Mouse (Mus musculus): ENCODE measurements at regions not wholly inside any gene's neighbourhood (a gene's known extent, or its start where the extent isn't known, plus 50 kb on each side); places are given as distances from the start of the nearest gene placed in this dataset.
A peak's percentile ranks its signal among the peaks of the same experiment; 100 is the strongest.

GRCm38 (mm10) chr4:4211892-4212291, 134.6 kb upstream of the Sdr16c6 start:
- WGBS: 94% methylated on average over 2 of the region's 2 CpGs
- H3K9me3 ChIP-seq: no peaks in the 10 kb centered on the region
- no peaks in the 10 kb centered on the region for H3K36me3 ChIP-seq (replicated peaks)
- no peak overlapping the region for H3K4me2 ChIP-seq
- H3K4me1 ChIP-seq: no peaks in the 10 kb centered on the region
- ATAC-seq (replicated peaks): no peak
- no peak overlapping the region for H3K27ac ChIP-seq
- H3K27me3 ChIP-seq (replicated peaks): no peaks in the 10 kb centered on the region
- H3K9ac ChIP-seq: no peak overlapping the region
- H3K4me3 ChIP-seq: no peak overlapping the region

DNA sequence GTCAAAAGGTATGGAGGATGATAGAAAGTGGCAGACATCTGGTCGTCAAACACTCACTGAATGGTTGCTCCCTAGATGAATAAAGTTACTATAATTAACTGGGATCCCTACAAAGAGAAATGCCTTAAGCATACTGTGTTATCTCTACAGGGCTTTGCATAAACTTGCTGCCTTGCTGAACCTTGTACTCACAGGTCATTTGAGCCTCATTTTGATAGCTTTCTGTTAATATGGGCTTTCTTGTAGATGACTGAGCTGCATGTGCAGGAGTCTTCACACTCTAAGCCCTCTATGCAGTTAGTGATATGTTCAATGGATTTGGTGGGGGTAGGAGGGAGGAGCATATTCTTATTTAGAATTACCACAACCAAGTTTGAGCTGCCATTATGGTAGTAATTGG, 127.8 kb upstream of the Sdr16c6 start:
- no peak overlapping the region for H3K9ac ChIP-seq

DNA sequence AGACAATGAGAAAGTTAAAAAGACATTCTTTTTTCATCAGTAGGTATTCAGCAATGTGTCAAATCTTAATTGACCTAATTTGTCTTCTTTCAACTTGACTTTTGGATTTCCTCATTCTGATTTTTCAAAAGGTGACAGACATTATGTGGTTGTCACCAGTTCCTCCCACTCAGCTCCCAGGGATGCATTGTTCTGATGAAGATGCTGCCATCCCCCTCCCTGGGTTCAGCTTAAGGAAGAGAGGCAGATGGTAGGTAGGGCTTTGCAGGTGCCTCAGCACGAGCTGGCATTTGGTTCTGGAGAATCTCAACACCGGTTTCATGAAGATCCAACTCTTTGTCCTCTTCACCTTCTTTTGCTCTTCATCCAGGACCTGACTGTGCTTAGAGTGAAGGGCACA, 122.0 kb upstream of the Sdr16c6 start:
- Histone ChIP-seq H3K4me2 (no peak overlapping the region), H3K9ac (no peak overlapping the region), H3K36me3 (replicated peaks) (no peaks in the 10 kb centered on the region), H3K4me1 (no peaks in the 10 kb centered on the region), H3K9me3 (no peaks in the 10 kb centered on the region), H3K27me3 (replicated peaks) (no peaks in the 10 kb centered on the region), H3K4me3 (no peak overlapping the region), H3K27ac (no peak overlapping the region)
- WGBS: 44% methylated on average over 2 of the region's 2 CpGs
- no peak for ATAC-seq (replicated peaks)

More for the DNA sequence above, 127.8 kb upstream of the Sdr16c6 start:
- WGBS: 61% methylated on average over 1 of the region's 1 CpGs
- H3K9me3 ChIP-seq: no peaks in the 10 kb centered on the region
- H3K4me3 ChIP-seq: no peak overlapping the region
- no peak for ATAC-seq (replicated peaks)
- H3K27ac ChIP-seq: no peak overlapping the region
- no peaks in the 10 kb centered on the region for H3K27me3 ChIP-seq (replicated peaks)
- no peaks in the 10 kb centered on the region for H3K36me3 ChIP-seq (replicated peaks)
- H3K4me2 ChIP-seq: no peak overlapping the region
- no peaks in the 10 kb centered on the region for H3K4me1 ChIP-seq

GRCm38 (mm10) chr4:4195834-4196233, 118.5 kb upstream of the Sdr16c6 start:
- H3K9me3 ChIP-seq: no peaks in the 10 kb centered on the region
- H3K4me2 ChIP-seq: no peak overlapping the region
- no peaks in the 10 kb centered on the region for H3K4me1 ChIP-seq
- 66% methylated on average over 2 of the region's 2 CpGs for WGBS
- H3K36me3 ChIP-seq (replicated peaks): no peaks in the 10 kb centered on the region
- no peak overlapping the region for H3K4me3 ChIP-seq
- no peaks in the 10 kb centered on the region for H3K27me3 ChIP-seq (replicated peaks)
- H3K9ac ChIP-seq: no peak overlapping the region
- peak; percentile 13; the same call in 1 of the 2 replicates for ATAC-seq (replicated peaks)
- H3K27ac ChIP-seq: no peak overlapping the region

- peak; percentile 68 for ATAC-seq (replicated peaks)
- Histone ChIP-seq H3K4me3 (no peak overlapping the region), H3K9me3 (no peaks in the 10 kb centered on the region), H3K4me2 (no peak overlapping the region), H3K9ac (no peak overlapping the region), H3K4me1 (no peaks in the 10 kb centered on the region), H3K27me3 (replicated peaks) (no peaks in the 10 kb centered on the region), H3K36me3 (replicated peaks) (no peaks in the 10 kb centered on the region), H3K27ac (no peak overlapping the region)
- 65% methylated on average over 8 of the region's 8 CpGs for WGBS
These were observed 117.9 kb upstream of the Sdr16c6 start for GRCm38 (mm10) chr4:4195250-4195649.

Measured in midbrain, embryonic 15.5 days (tissue).